Mouse (Mus musculus) neural tube, embryonic 12.5 days (tissue): ENCODE data around the gene Cdc42ep2. TPM values are rescaled to one million over a fixed set of nuclear protein-coding genes. Genes with fewer than 3 reads are reported as not detected.

Experiments
- ATAC-seq: fragments of 200-750 bp; cut with Nextera tagmentation; 2 replicates; pipeline ENCODE4 v1.8.0; 2017; ENCODE audit warnings: low read depth, mild to moderate bottlenecking, moderate TSS enrichment, moderate library complexity; ENCODE audit not compliant: low FRiP score
- H3K27ac ChIP-seq: fragments of 300-500 bp; sonication (generic); 2 replicates; pipeline ENCODE4 v1.5.1; 2016
- H3K27me3 ChIP-seq: fragments of 300-500 bp; sonication (generic); replicated peaks from 2 replicates; pipeline ENCODE4 v1.6.1; 2016; ENCODE audit warnings: mild to moderate bottlenecking
- H3K36me3 ChIP-seq: fragments of 300-500 bp; sonication (generic); 2 replicates; pipeline ENCODE4 v1.6.1; 2016; ENCODE audit warnings: mild to moderate bottlenecking
- H3K4me1 ChIP-seq: fragments of 300-500 bp; sonication (generic); 2 replicates; pipeline ENCODE4 v1.6.1; 2016
- H3K4me2 ChIP-seq: fragments of 300-500 bp; sonication (generic); replicated peaks from 2 replicates; pipeline ENCODE4 v1.6.1; 2016; ENCODE audit warnings: mild to moderate bottlenecking
- H3K4me3 ChIP-seq: fragments of 300-500 bp; sonication (generic); 2 replicates; pipeline ENCODE4 v1.5.1; 2016
- H3K9ac ChIP-seq: fragments of 300-500 bp; sonication (generic); 2 replicates; pipeline ENCODE4 v1.6.1; 2016; ENCODE audit warnings: mild to moderate bottlenecking
- H3K9me3 ChIP-seq: fragments of 300-500 bp; sonication (generic); 2 replicates; pipeline ENCODE4 v1.6.1; 2016; ENCODE audit warnings: mild to moderate bottlenecking
- WGBS: fragments of 180-500 bp; shearing (Covaris S2); methylation state at CpG from one replicate; pipeline ENCODE4 v1.1.7; 2016; 5-methylcytosine and 5-hydroxymethylcytosine counted together
- polyA plus RNA-seq: library from polyadenylated mRNA; unstranded; fragments of >200 nt; fragmentation: Nextera tagmentation; extraction: Ambion mirVana; gene quantifications from 2 replicates; pipeline ENCODE4 v1.2.1, GENCODE M21; 2016

The Cdc42ep2 gene
- polyA plus RNA-seq, 1 experiment from 2014 or later, result 5.7 TPM

GRCm38 (mm10) chr19:5954031-5954710, 29.6 kb upstream of the Cdc42ep2 start:
- 70% methylated on average over 22 of the region's 22 CpGs for WGBS
- H3K27ac ChIP-seq, result no peak overlapping the region
- H3K9ac ChIP-seq, result no peak overlapping the region
- no peak for ATAC-seq
- no peaks in the 10 kb centered on the region for H3K4me1 ChIP-seq
- H3K9me3 ChIP-seq, result no peaks in the 10 kb centered on the region
- peaks cover 70% of the 10 kb centered on the region for H3K36me3 ChIP-seq
- no peak overlapping the region for H3K4me2 ChIP-seq
- no peak overlapping the region for H3K4me3 ChIP-seq
- H3K27me3 ChIP-seq, result no peaks in the 10 kb centered on the region

- no peak overlapping the region for H3K27ac ChIP-seq
- H3K4me3 ChIP-seq, result no peak overlapping the region
- no peaks in the 10 kb centered on the region for H3K27me3 ChIP-seq
- H3K9me3 ChIP-seq, result no peaks in the 10 kb centered on the region
- H3K4me1 ChIP-seq, result no peaks in the 10 kb centered on the region
- peaks cover 69% of the 10 kb centered on the region for H3K36me3 ChIP-seq
- H3K4me2 ChIP-seq, result no peak overlapping the region
- 93% methylated on average over 19 of the region's 19 CpGs for WGBS
- no peak overlapping the region for H3K9ac ChIP-seq
- no peak for ATAC-seq
Measured at GRCm38 (mm10) chr19:5953201-5953770, 28.7 kb upstream of the Cdc42ep2 start.

DNA sequence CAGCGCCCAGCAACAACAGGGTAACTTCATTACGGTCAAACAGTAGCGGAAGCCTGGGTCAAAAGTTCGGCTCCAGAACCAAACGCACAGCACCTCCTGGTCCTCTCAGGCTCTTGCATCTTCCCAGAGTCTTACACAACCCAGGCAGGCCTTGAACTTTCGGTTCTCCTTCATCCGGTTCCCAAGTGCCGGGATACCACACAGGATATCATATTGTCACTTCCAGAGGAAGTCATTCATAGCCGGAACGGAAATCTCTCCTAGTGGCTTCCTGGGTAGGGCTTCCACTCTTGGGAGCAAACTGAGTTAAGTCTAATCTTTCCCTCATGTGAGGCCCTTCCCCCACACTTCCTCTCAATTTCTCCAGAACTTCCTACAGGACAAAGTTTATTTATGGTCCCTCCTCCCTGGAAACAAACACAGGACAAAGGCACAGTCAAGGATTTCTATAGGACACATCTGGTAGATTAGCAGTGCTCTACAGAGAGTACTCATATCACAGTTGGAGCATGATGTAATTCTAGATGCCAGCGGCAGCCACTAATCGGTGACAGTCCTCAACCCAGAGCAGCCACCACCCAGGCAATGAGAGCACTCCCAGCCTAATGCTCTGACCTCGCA, 27.6 kb upstream of the Cdc42ep2 start:
- Histone ChIP-seq H3K36me3 (peaks cover 71% of the 10 kb centered on the region), H3K27me3 (no peaks in the 10 kb centered on the region), H3K9ac (no peak overlapping the region), H3K9me3 (no peaks in the 10 kb centered on the region), H3K4me2 (no peak overlapping the region), H3K4me1 (no peaks in the 10 kb centered on the region), H3K27ac (no peak overlapping the region), H3K4me3 (no peak overlapping the region)
- WGBS, result 87% methylated on average over 13 of the region's 13 CpGs
- ATAC-seq, result no peak

- Histone ChIP-seq H3K4me3 (no peak overlapping the region), H3K4me1 (no peaks in the 10 kb centered on the region), H3K36me3 (peaks cover 69% of the 10 kb centered on the region), H3K27ac (no peak overlapping the region), H3K9ac (no peak overlapping the region), H3K9me3 (no peaks in the 10 kb centered on the region), H3K27me3 (no peaks in the 10 kb centered on the region), H3K4me2 (no peak overlapping the region)
- WGBS, result 91% methylated on average over 16 of the region's 16 CpGs
- no peak for ATAC-seq
Measured at GRCm38 (mm10) chr19:5951631-5952030, 27.0 kb upstream of the Cdc42ep2 start.

GRCm38 (mm10) chr19:5950218-5950617, 25.6 kb upstream of the Cdc42ep2 start:
- Histone ChIP-seq H3K9me3 (no peaks in the 10 kb centered on the region), H3K36me3 (peaks cover 66% of the 10 kb centered on the region), H3K27me3 (no peaks in the 10 kb centered on the region), H3K4me3 (no peak overlapping the region), H3K4me2 (no peak overlapping the region), H3K27ac (no peak overlapping the region), H3K9ac (0 out of 2 replicates have a peak overlapping the region, but pooled peaks have one; percentile 2), H3K4me1 (no peaks in the 10 kb centered on the region)
- ATAC-seq, result no peak
- WGBS, result 96% methylated on average over 11 of the region's 11 CpGs

GRCm38 (mm10) chr19:5945891-5946290, 21.3 kb upstream of the Cdc42ep2 start:
- Histone ChIP-seq H3K4me1 (no peaks in the 10 kb centered on the region), H3K27ac (no peak overlapping the region), H3K9ac (no peak overlapping the region), H3K4me2 (no peak overlapping the region), H3K4me3 (no peak overlapping the region), H3K9me3 (no peaks in the 10 kb centered on the region), H3K27me3 (no peaks in the 10 kb centered on the region), H3K36me3 (peaks cover 64% of the 10 kb centered on the region)
- WGBS, result 89% methylated on average over 8 of the region's 8 CpGs
- no peak for ATAC-seq

GRCm38 (mm10) chr19:5945027-5945426, 20.4 kb upstream of the Cdc42ep2 start:
- ATAC-seq, result no peak
- Histone ChIP-seq H3K4me1 (no peaks in the 10 kb centered on the region), H3K4me3 (no peak overlapping the region), H3K27me3 (no peaks in the 10 kb centered on the region), H3K27ac (no peak overlapping the region), H3K4me2 (no peak overlapping the region), H3K9me3 (no peaks in the 10 kb centered on the region), H3K9ac (no peak overlapping the region), H3K36me3 (peaks cover 56% of the 10 kb centered on the region)
- 90% methylated on average over 7 of the region's 7 CpGs for WGBS

DNA sequence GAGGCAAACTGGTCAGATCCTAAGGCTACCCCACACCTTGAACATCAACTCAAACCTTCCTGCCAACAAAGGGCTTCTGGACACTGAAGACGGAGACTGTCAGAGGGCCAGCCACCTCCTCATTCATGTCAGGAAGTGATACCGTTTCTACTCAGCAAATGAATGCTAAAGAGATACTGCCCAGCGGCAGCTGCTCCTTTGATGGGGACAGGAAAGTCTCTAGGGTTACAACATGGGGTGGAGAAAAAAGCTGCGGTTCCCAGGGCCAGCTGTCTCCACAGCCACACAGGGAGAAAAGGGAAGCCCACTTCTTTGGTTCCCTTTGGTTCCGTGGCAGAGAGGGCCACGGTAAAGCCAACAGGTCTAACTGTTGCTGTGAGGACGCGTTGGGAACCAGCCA, 19.5 kb upstream of the Cdc42ep2 start:
- Histone ChIP-seq H3K4me2 (no peak overlapping the region), H3K27me3 (no peaks in the 10 kb centered on the region), H3K9me3 (no peaks in the 10 kb centered on the region), H3K27ac (no peak overlapping the region), H3K9ac (no peak overlapping the region), H3K36me3 (peaks cover 49% of the 10 kb centered on the region), H3K4me1 (no peaks in the 10 kb centered on the region), H3K4me3 (no peak overlapping the region)
- ATAC-seq, result no peak
- WGBS, result 77% methylated on average over 8 of the region's 8 CpGs

DNA sequence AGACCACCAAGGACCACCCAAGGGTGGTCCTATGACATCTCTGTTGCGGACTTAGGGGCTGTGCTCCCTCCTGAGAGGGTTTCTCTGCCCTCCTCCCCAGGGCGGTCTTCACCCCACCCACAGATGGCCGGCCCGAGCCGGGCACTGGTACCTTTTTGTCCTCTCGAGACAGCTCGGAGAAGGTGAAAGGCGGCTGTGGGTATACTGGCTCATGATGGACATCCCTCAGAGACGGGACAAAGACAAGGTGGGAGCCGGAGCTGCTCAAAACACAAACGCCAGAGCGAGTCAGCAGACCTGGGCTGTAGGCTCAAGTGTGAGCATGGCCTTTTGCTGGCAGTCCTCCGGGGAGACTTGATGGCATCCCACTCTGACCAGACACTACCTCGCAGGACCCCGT, 18.8 kb upstream of the Cdc42ep2 start:
- no peak for ATAC-seq
- 0 out of 2 replicates have a peak, but pooled peaks cover 3% of the 10 kb centered on the region for H3K4me1 ChIP-seq
- peaks cover 42% of the 10 kb centered on the region for H3K36me3 ChIP-seq
- H3K4me2 ChIP-seq, result no peak overlapping the region
- H3K27ac ChIP-seq, result no peak overlapping the region
- 0 out of 2 replicates have a peak overlapping the region, but pooled peaks have one; percentile 13 for H3K9ac ChIP-seq
- H3K4me3 ChIP-seq, result no peak overlapping the region
- 93% methylated on average over 15 of the region's 15 CpGs for WGBS
- no peaks in the 10 kb centered on the region for H3K9me3 ChIP-seq
- H3K27me3 ChIP-seq, result no peaks in the 10 kb centered on the region

DNA sequence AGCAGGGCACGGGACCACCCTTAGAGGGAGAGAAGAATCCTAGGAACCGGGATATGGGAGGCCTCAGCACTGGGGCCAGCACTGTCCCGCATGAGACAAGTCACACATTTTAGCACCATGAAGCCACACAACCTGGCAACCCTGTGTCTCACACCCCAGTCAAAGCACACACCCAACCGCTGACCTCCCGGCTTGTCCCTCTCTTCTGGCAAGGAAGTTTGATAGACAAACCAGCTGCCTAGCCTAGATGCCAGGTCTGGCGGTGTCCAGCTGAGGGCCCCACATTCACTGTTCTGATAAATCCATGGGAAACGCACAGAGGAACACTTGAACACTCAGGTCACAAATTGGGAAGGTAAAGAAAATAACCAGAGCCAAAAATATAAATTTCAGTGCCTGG, 18.0 kb upstream of the Cdc42ep2 start:
- no peak overlapping the region for H3K4me3 ChIP-seq
- WGBS, result 93% methylated on average over 7 of the region's 7 CpGs
- peaks cover 11% of the 10 kb centered on the region; the same call in 1 of the 2 replicates for H3K4me1 ChIP-seq
- no peak overlapping the region for H3K27ac ChIP-seq
- ATAC-seq, result no peak
- no peaks in the 10 kb centered on the region for H3K27me3 ChIP-seq
- peaks cover 36% of the 10 kb centered on the region for H3K36me3 ChIP-seq
- H3K9me3 ChIP-seq, result no peaks in the 10 kb centered on the region
- no peak overlapping the region for H3K9ac ChIP-seq
- H3K4me2 ChIP-seq, result no peak overlapping the region

DNA sequence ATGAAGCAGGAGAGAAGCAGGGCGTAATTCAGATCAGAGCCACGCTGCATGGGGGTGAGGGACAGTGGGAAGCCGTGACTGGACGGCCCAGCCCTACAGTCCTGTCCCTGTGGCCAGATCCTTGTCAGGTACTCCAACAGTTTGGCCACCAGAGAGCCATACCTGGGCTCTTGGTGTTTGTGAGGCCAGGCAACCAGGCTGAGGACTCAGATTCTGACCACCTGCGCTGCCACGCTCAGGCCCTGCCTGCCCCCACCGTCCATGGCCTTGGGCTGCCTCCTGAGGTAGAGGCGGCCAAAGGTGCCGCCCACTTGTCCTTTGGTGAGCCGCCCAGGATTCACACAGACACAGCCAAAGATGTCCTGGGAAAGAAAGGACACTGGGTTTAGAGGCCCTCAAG, 16.0 kb upstream of the Cdc42ep2 start:
- 92% methylated on average over 10 of the region's 10 CpGs for WGBS

DNA sequence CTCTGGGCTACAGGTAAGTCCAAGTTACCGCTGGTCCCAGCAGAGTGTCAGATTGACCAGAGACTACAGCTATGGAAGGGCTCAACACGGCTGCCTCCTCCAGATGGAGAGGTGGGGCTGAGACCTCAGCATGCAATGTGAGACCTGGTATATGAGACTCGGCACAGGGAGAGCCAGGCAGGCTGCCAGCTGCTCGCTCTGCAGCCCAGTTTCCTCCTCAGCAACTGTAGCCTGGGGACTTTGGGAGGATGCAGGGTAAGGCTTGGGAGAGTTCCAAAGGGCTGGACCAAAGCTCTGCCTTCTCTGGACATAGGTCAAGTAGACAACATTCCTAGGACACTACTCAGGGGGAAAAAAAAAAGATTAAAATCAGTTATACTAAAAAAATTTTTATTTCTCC, 15.6 kb upstream of the Cdc42ep2 start:
- Histone ChIP-seq H3K4me1 (peaks cover 17% of the 10 kb centered on the region; the same call in 1 of the 2 replicates), H3K36me3 (peaks cover 26% of the 10 kb centered on the region), H3K27me3 (no peaks in the 10 kb centered on the region), H3K9ac (no peak overlapping the region), H3K4me2 (no peak overlapping the region), H3K27ac (no peak overlapping the region), H3K4me3 (no peak overlapping the region), H3K9me3 (no peaks in the 10 kb centered on the region)
- WGBS, result 73% methylated on average over 4 of the region's 4 CpGs
- no peak for ATAC-seq

More for the DNA sequence above, 16.0 kb upstream of the Cdc42ep2 start:
- H3K9me3 ChIP-seq, result no peaks in the 10 kb centered on the region
- peaks cover 17% of the 10 kb centered on the region; the same call in 1 of the 2 replicates for H3K4me1 ChIP-seq
- H3K4me3 ChIP-seq, result no peak overlapping the region
- no peak overlapping the region for H3K27ac ChIP-seq
- no peak overlapping the region for H3K4me2 ChIP-seq
- no peak overlapping the region for H3K9ac ChIP-seq
- peaks cover 28% of the 10 kb centered on the region for H3K36me3 ChIP-seq
- no peak for ATAC-seq
- H3K27me3 ChIP-seq, result no peaks in the 10 kb centered on the region
